Mouse (Mus musculus) liver, adult 2 months (tissue): ENCODE data around the gene Anapc7.

Experiments
- CTCF ChIP-seq: fragments of 200-500 bp; IDR thresholded peaks from 2 replicates; pipeline ENCODE4 v1.5.1; 2011; ENCODE audit warnings: low read depth, low read length, control low read depth
- POLR2A ChIP-seq: fragments of 200-500 bp; IDR thresholded peaks from 2 replicates; pipeline ENCODE4 v1.6.1; 2011; ENCODE audit warnings: low read length, control low read depth; ENCODE audit not compliant: insufficient read depth; ENCODE audit errors: extremely low read depth

- TF ChIP-seq POLR2A (no peak), CTCF (no peak)
These were observed 24.0 kb upstream of the Anapc7 start for GRCm38 (mm10) chr5:122397495-122397894.
